Comparison of ENCODE assay signal across 8 mouse cellular contexts in the genomic region with DNA sequence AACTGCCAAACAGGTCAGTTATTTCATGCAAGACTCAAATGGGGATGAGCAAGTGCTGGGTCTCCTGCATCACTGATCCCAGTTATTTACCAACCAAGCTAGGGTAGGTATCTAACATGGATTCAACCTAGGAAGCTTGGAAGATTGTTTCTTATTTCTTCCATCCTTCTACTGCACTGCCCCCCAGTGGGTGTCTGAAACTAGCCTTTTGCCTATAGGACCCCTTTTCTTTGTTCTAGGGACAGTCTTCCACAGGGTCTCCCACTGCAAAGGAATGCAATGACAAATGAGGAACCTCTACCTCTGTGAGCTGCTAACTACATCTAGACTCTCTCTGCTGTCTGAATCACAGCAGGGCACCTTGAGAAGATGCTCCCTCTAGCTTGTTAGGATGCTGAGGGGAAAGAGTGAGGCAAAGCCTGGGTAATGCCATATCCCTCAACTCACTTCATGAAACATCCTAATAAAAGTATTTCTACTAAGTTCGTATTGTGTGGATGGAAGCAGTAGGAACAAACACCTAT. TPM values are rescaled to one million over a fixed set of nuclear protein-coding genes. Genes with fewer than 3 reads are reported as not detected.
DNase-seq lines count a peak whose midpoint lies in the region; ATAC-seq and TF ChIP-seq lines count a peak whose summit lies in the region.

No protein-coding gene starts in this region.

- no peak for DNase-seq in heart, postnatal 0 days (ENCODE audit: low spot score)
- DNase-seq in heart, adult 18-20 months, result no peak
- no peak for DNase-seq in left cerebral cortex, postnatal 10 days (ENCODE audit: extremely low spot score in 1 of 2, low spot score in 2 of 2)
- no peak for DNase-seq in embryo, embryonic 10.5 days (ENCODE audit: low spot score)
- no peak for DNase-seq in natural killer cell, adult 2 months (ENCODE audit: low spot score in 2 of 2)

- no peak overlapping the region for H3K9ac ChIP-seq in heart, postnatal 0 days (replicated peaks; ENCODE audit: low read depth, low read length)
- H3K9ac ChIP-seq in ES-Bruce4 (ENCODE audit: low read depth, poor library complexity, severe bottlenecking), result peak overlapping the region; percentile 90
- no peak overlapping the region for H3K9ac ChIP-seq in forebrain, embryonic 12.5 days
- H3K9ac ChIP-seq in liver, embryonic 16.5 days (ENCODE audit: low read depth, low read length), result no peak overlapping the region; the same call in 1 of the 2 replicates

- H3K36me3 ChIP-seq in heart, postnatal 0 days (replicated peaks; ENCODE audit: control insufficient read depth, insufficient read depth, low read length), result peaks cover 40% of the 10 kb centered on the region
- H3K36me3 ChIP-seq in ES-Bruce4 (ENCODE audit: control insufficient read depth, insufficient read depth, low read length, poor library complexity, severe bottlenecking), result peaks cover 53% of the 10 kb centered on the region
- peaks cover 48% of the 10 kb centered on the region for H3K36me3 ChIP-seq in forebrain, embryonic 12.5 days (replicated peaks)
- H3K36me3 ChIP-seq in liver, embryonic 16.5 days (ENCODE audit: control insufficient read depth, insufficient read depth), result peaks cover 28% of the 10 kb centered on the region

- H3K27ac ChIP-seq in heart, postnatal 0 days (ENCODE audit: low read depth), result no peak overlapping the region
- no peak overlapping the region for H3K27ac ChIP-seq in ES-Bruce4 (ENCODE audit: insufficient read depth, low read length)
- H3K27ac ChIP-seq in forebrain, embryonic 12.5 days, result no peak overlapping the region
- H3K27ac ChIP-seq in liver, embryonic 16.5 days (ENCODE audit: low read length), result no peak overlapping the region

- H3K27me3 ChIP-seq in heart, postnatal 0 days (ENCODE audit: control insufficient read depth, insufficient read depth, low read length), result no peaks in the 10 kb centered on the region
- no peaks in the 10 kb centered on the region for H3K27me3 ChIP-seq in ES-Bruce4 (ENCODE audit: control insufficient read depth, insufficient read depth, low read length, poor library complexity, severe bottlenecking)
- H3K27me3 ChIP-seq in forebrain, embryonic 12.5 days, result no peaks in the 10 kb centered on the region
- H3K27me3 ChIP-seq in liver, embryonic 16.5 days (ENCODE audit: control insufficient read depth, insufficient read depth, low read depth, low read length), result no peaks in the 10 kb centered on the region

- no peak for TF ChIP-seq POLR2A in ES-Bruce4 (IDR thresholded peaks at IDR 0.05; ENCODE audit: insufficient read depth, low read length)

- 77% methylated on average over 1 of the region's 1 CpGs for WGBS in heart, postnatal 0 days
- WGBS in forebrain, embryonic 12.5 days, result 88% methylated on average over 1 of the region's 1 CpGs
- WGBS in liver, embryonic 16.5 days (ENCODE audit: insufficient replicate concordance), result 70% methylated on average over 1 of the region's 1 CpGs

- no peaks in the 10 kb centered on the region for H3K9me3 ChIP-seq in heart, postnatal 0 days (replicated peaks; ENCODE audit: control insufficient read depth, low read length)
- no peaks in the 10 kb centered on the region for H3K9me3 ChIP-seq in ES-Bruce4 (replicated peaks; ENCODE audit: control insufficient read depth, insufficient read depth, low read length, poor library complexity, severe bottlenecking)
- no peaks in the 10 kb centered on the region for H3K9me3 ChIP-seq in forebrain, embryonic 12.5 days
- no peaks in the 10 kb centered on the region for H3K9me3 ChIP-seq in liver, embryonic 16.5 days (replicated peaks; ENCODE audit: control insufficient read depth, low read length)

- H3K4me2 ChIP-seq in heart, postnatal 0 days (ENCODE audit: low read depth, low read length), result no peak overlapping the region
- peak overlapping the region; percentile 4; the same call in 1 of the 2 replicates for H3K4me2 ChIP-seq in forebrain, embryonic 12.5 days
- H3K4me2 ChIP-seq in liver, embryonic 16.5 days (ENCODE audit: low read depth, low read length), result peak overlapping the region; percentile 82; the same call in 1 of the 2 replicates

- intact Hi-C loops in left cerebral cortex, postnatal 10 days (cut with DNase I), result no loop called here

- peaks cover 13% of the 10 kb centered on the region for H3K4me1 ChIP-seq in heart, postnatal 0 days (ENCODE audit: control insufficient read depth, insufficient read depth)
- peaks cover 2% of the 10 kb centered on the region for H3K4me1 ChIP-seq in ES-Bruce4 (ENCODE audit: control insufficient read depth, insufficient read depth, low read length)
- peaks cover 49% of the 10 kb centered on the region for H3K4me1 ChIP-seq in forebrain, embryonic 12.5 days
- H3K4me1 ChIP-seq in liver, embryonic 16.5 days (ENCODE audit: control insufficient read depth, low read depth, low read length), result peaks cover 45% of the 10 kb centered on the region

- no peak overlapping the region for H3K4me3 ChIP-seq in heart, postnatal 0 days (ENCODE audit: low read depth, low read length)
- H3K4me3 ChIP-seq in ES-Bruce4 (ENCODE audit: low read depth, low read length), result peak overlapping the region; percentile 48
- no peak overlapping the region; the same call in 1 of the 2 replicates for H3K4me3 ChIP-seq in forebrain, embryonic 12.5 days (replicated peaks)
- H3K4me3 ChIP-seq in liver, embryonic 16.5 days (ENCODE audit: low read depth, low read length), result peak overlapping the region; percentile 10; the same call in 1 of the 2 replicates

- TF ChIP-seq EP300 in heart, postnatal 0 days (IDR thresholded peaks at IDR 0.05; ENCODE audit: low read depth), result no peak
- TF ChIP-seq EP300 in ES-Bruce4 (IDR thresholded peaks at IDR 0.05; ENCODE audit: insufficient read depth, low read depth, low read length), result no peak

- TF ChIP-seq CTCF in heart, postnatal 0 days (IDR thresholded peaks at IDR 0.05; ENCODE audit: low read depth), result peak; percentile 33
- TF ChIP-seq CTCF in ES-Bruce4 (IDR thresholded peaks at IDR 0.05; ENCODE audit: low read depth, low read length), result no peak

- ATAC-seq in heart, postnatal 0 days (ENCODE audit: insufficient read depth, low read depth), result no peak
- no peak for ATAC-seq in forebrain, embryonic 12.5 days (ENCODE audit: low FRiP score)
- no peak for ATAC-seq in liver, embryonic 16.5 days (ENCODE audit: low read depth)

RNA-seq across cellular contexts. Expression of a gene that starts 1.9 kb away (rescaled TPM):
- total RNA-seq in heart, postnatal 0 days (2014; rRNA removed; ENCODE audit: low replicate concordance), result 127 and 305 TPM in 2 replicates
- 622 and 631 TPM in 2 replicates for polyA plus RNA-seq in heart, postnatal 0 days (2015; fragmentation: Nextera tagmentation; extraction: Ambion mirVana)
- 100 to 1,000 TPM; 702 to 791 TPM for total RNA-seq in heart, adult 18-20 months (2021)
- polyA plus RNA-seq in ES-Bruce4 (2011; ENCODE audit: insufficient read depth, insufficient read length, low read depth, missing spikeins), result 3,700 and 3,844 TPM in 2 replicates
- 686 and 713 TPM in 2 replicates for polyA plus RNA-seq in forebrain, embryonic 12.5 days (2016; fragmentation: Nextera tagmentation; extraction: Ambion mirVana)
- polyA plus RNA-seq in liver, embryonic 16.5 days (2015; fragmentation: Nextera tagmentation; extraction: Ambion mirVana), result 389 and 463 TPM in 2 replicates
- total RNA-seq in left cerebral cortex, postnatal 10 days (2021), result 100 to 1,000 TPM; 861 to 875 TPM

RNA-seq across cellular contexts. Expression of a gene that starts 1.9 kb away (rescaled TPM):
- total RNA-seq in heart, postnatal 0 days (2014; rRNA removed; ENCODE audit: low replicate concordance), result 467 and 766 TPM in 2 replicates
- polyA plus RNA-seq in heart, postnatal 0 days (2015; fragmentation: Nextera tagmentation; extraction: Ambion mirVana), result 899 and 938 TPM in 2 replicates
- 100 to 1,000 TPM; 645 to 655 TPM for total RNA-seq in heart, adult 18-20 months (2021)
- polyA plus RNA-seq in ES-Bruce4 (2011; ENCODE audit: insufficient read depth, insufficient read length, low read depth, missing spikeins), result 406 and 464 TPM in 2 replicates
- 371 and 397 TPM in 2 replicates for polyA plus RNA-seq in forebrain, embryonic 12.5 days (2016; fragmentation: Nextera tagmentation; extraction: Ambion mirVana)
- 243 and 245 TPM in 2 replicates for polyA plus RNA-seq in liver, embryonic 16.5 days (2015; fragmentation: Nextera tagmentation; extraction: Ambion mirVana)
- total RNA-seq in left cerebral cortex, postnatal 10 days (2021), result 100 to 1,000 TPM; 225 to 228 TPM

RNA-seq across cellular contexts. Expression of a gene that starts 12.2 kb away (rescaled TPM):
- total RNA-seq in heart, postnatal 0 days (2014; rRNA removed; ENCODE audit: low replicate concordance), result 33.3 and 68.7 TPM in 2 replicates
- 46.1 and 50.8 TPM in 2 replicates for polyA plus RNA-seq in heart, postnatal 0 days (2015; fragmentation: Nextera tagmentation; extraction: Ambion mirVana)
- total RNA-seq in heart, adult 18-20 months (2021), result 10 to 100 TPM; 49.0 to 64.9 TPM
- 40.0 and 44.7 TPM in 2 replicates for polyA plus RNA-seq in ES-Bruce4 (2011; ENCODE audit: insufficient read depth, insufficient read length, low read depth, missing spikeins)
- polyA plus RNA-seq in forebrain, embryonic 12.5 days (2016; fragmentation: Nextera tagmentation; extraction: Ambion mirVana), result 27.3 and 27.8 TPM in 2 replicates
- polyA plus RNA-seq in liver, embryonic 16.5 days (2015; fragmentation: Nextera tagmentation; extraction: Ambion mirVana), result 10.0 and 13.7 TPM in 2 replicates
- total RNA-seq in left cerebral cortex, postnatal 10 days (2021), result 10 to 100 TPM; 37.9 to 38.2 TPM

RNA-seq across cellular contexts. Expression of a gene that starts 20.4 kb away (rescaled TPM):
- total RNA-seq in heart, postnatal 0 days (2014; rRNA removed; ENCODE audit: low replicate concordance), result 17.3 and 24.0 TPM in 2 replicates
- 37.3 and 41.6 TPM in 2 replicates for polyA plus RNA-seq in heart, postnatal 0 days (2015; fragmentation: Nextera tagmentation; extraction: Ambion mirVana)
- total RNA-seq in heart, adult 18-20 months (2021), result 10 to 100 TPM; 31.8 to 34.9 TPM
- polyA plus RNA-seq in ES-Bruce4 (2011; ENCODE audit: insufficient read depth, insufficient read length, low read depth, missing spikeins), result 30.6 and 35.7 TPM in 2 replicates
- 54.7 and 55.1 TPM in 2 replicates for polyA plus RNA-seq in forebrain, embryonic 12.5 days (2016; fragmentation: Nextera tagmentation; extraction: Ambion mirVana)
- polyA plus RNA-seq in liver, embryonic 16.5 days (2015; fragmentation: Nextera tagmentation; extraction: Ambion mirVana), result 11.9 and 12.1 TPM in 2 replicates
- total RNA-seq in left cerebral cortex, postnatal 10 days (2021), result 10 to 100 TPM; 24.1 to 26.4 TPM

RNA-seq across cellular contexts. Expression of a gene that starts 40.9 kb away (rescaled TPM):
- 35.2 and 79.3 TPM in 2 replicates for total RNA-seq in heart, postnatal 0 days (2014; rRNA removed; ENCODE audit: low replicate concordance)
- polyA plus RNA-seq in heart, postnatal 0 days (2015; fragmentation: Nextera tagmentation; extraction: Ambion mirVana), result 59.2 and 124 TPM in 2 replicates
- total RNA-seq in heart, adult 18-20 months (2021), result 10 to 100 TPM in 1 of 2 experiments, 1 to 10 TPM in 1; 5.5 to 12.2 TPM
- polyA plus RNA-seq in ES-Bruce4 (2011; ENCODE audit: insufficient read depth, insufficient read length, low read depth, missing spikeins), result 3.6 and 3.9 TPM in 2 replicates
- 11.4 and 13.3 TPM in 2 replicates for polyA plus RNA-seq in forebrain, embryonic 12.5 days (2016; fragmentation: Nextera tagmentation; extraction: Ambion mirVana)
- polyA plus RNA-seq in liver, embryonic 16.5 days (2015; fragmentation: Nextera tagmentation; extraction: Ambion mirVana), result 29.3 and 29.6 TPM in 2 replicates
- 1 to 10 TPM; 5.2 to 9.1 TPM for total RNA-seq in left cerebral cortex, postnatal 10 days (2021)

Comparison
In these comparisons a context has a peak if more than half of its experiments do, and no peak if none do; other contexts are left out.
1. H3K4me3 ChIP-seq: peak in ES-Bruce4 (single experiment) and liver, embryonic 16.5 days (single experiment); none in heart, postnatal 0 days (single experiment) and forebrain, embryonic 12.5 days (single experiment).